Mouse (Mus musculus) cortical plate, adult 2 months (tissue): ENCODE data around the gene Ccdc86.

Source experiments
- CTCF ChIP-seq: fragments of 200-500 bp; IDR thresholded peaks from 2 replicates; pipeline ENCODE4 v1.5.1; 2011; ENCODE audit warnings: mild to moderate bottlenecking, control low read depth, low read length; ENCODE audit not compliant: insufficient read depth; ENCODE audit errors: extremely low read depth
- POLR2A ChIP-seq: fragments of 200-500 bp; IDR thresholded peaks from 2 replicates; pipeline ENCODE4 v1.6.1; 2011; ENCODE audit warnings: mild to moderate bottlenecking, low read length, control low read depth; ENCODE audit not compliant: insufficient read depth; ENCODE audit errors: extremely low read depth

DNA sequence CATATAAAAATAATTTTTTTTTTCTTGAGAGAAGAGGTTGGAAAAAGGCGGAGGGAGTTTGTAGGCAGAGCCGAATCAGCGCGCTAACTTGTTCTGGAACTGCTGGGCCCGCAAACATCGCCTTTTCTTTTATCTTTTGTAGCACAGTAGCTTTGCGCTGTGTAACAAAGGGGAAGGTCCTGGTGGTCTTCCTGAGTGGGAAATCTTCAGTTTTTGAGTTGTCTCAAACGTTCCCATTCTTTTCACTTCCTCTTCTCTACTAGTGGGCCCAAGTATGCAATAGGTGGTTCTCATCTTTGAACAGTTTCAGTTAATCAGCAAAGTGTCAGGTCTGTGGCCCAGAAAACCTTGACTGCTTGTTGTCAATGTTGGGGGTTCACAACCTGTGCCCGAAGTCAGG is 492 bp upstream of the Ccdc86 start:
- no peak for TF ChIP-seq CTCF
- no peak for TF ChIP-seq POLR2A
